Mouse (Mus musculus) c-Kit-positive CD71-positive TER-119-negative erythroid progenitor cells, embryonic 14.5 days (primary cell): ENCODE data around the gene Mical3.

Source experiments
- DNase-seq: peaks from one replicate; pipeline ENCODE4 v3.0.0-alpha.2; 2013; ENCODE audit warnings: low read depth

Mical3 gene

GRCm38 (mm10) chr6:121109181-121109981 is 21.4 kb downstream of the Mical3 start:
- no peak for DNase-seq

- DNase-seq: no peak
Observed at GRCm38 (mm10) chr6:121108075-121108474, 22.7 kb downstream of the Mical3 start.

GRCm38 (mm10) chr6:121106711-121107405 is 23.9 kb downstream of the Mical3 start:
- no peak for DNase-seq

GRCm38 (mm10) chr6:121105726-121106125 is 25.1 kb downstream of the Mical3 start:
- no peak for DNase-seq

- no peak for DNase-seq
Observed at GRCm38 (mm10) chr6:121103406-121104171, 27.2 kb downstream of the Mical3 start.

- no peak for DNase-seq
Observed at GRCm38 (mm10) chr6:121102941-121103340, 27.9 kb downstream of the Mical3 start.

- DNase-seq: no peak
Observed at GRCm38 (mm10) chr6:121102084-121102483, 28.7 kb downstream of the Mical3 start.

- no peak for DNase-seq
Observed at GRCm38 (mm10) chr6:121101201-121101600, 29.6 kb downstream of the Mical3 start.

- no peak for DNase-seq
Observed at GRCm38 (mm10) chr6:121099831-121100230, 31.0 kb downstream of the Mical3 start.

- no peak for DNase-seq
Observed at GRCm38 (mm10) chr6:121099228-121099608, 31.6 kb downstream of the Mical3 start.

- no peak for DNase-seq
Observed at GRCm38 (mm10) chr6:121098511-121099227, 32.1 kb downstream of the Mical3 start.

GRCm38 (mm10) chr6:121098109-121098508 is 32.7 kb downstream of the Mical3 start:
- DNase-seq: no peak

- DNase-seq: no peak
Observed at GRCm38 (mm10) chr6:121096862-121097261, 33.9 kb downstream of the Mical3 start.

GRCm38 (mm10) chr6:121096390-121096789 is 34.4 kb downstream of the Mical3 start:
- no peak for DNase-seq

- DNase-seq: peak; percentile 76
Observed at GRCm38 (mm10) chr6:121093662-121094408, 37.0 kb downstream of the Mical3 start.

- DNase-seq: no peak
Observed at GRCm38 (mm10) chr6:121090786-121091185, 40.0 kb downstream of the Mical3 start.

- no peak for DNase-seq
Observed at GRCm38 (mm10) chr6:121087586-121088245, 43.1 kb downstream of the Mical3 start.

- no peak for DNase-seq
Observed at GRCm38 (mm10) chr6:121087127-121087526, 43.7 kb downstream of the Mical3 start.

GRCm38 (mm10) chr6:121086226-121086625 is 44.6 kb downstream of the Mical3 start:
- no peak for DNase-seq

GRCm38 (mm10) chr6:121084050-121084480 is 46.7 kb downstream of the Mical3 start:
- DNase-seq: peak; percentile 70

- DNase-seq: no peak
Observed at GRCm38 (mm10) chr6:121082094-121082473, 48.7 kb downstream of the Mical3 start.
